Mouse (Mus musculus): ENCODE data around the gene Pkd1l2.
A peak's percentile ranks its signal among the peaks of the same experiment; 100 is the strongest.

Gene Pkd1l2

DNA sequence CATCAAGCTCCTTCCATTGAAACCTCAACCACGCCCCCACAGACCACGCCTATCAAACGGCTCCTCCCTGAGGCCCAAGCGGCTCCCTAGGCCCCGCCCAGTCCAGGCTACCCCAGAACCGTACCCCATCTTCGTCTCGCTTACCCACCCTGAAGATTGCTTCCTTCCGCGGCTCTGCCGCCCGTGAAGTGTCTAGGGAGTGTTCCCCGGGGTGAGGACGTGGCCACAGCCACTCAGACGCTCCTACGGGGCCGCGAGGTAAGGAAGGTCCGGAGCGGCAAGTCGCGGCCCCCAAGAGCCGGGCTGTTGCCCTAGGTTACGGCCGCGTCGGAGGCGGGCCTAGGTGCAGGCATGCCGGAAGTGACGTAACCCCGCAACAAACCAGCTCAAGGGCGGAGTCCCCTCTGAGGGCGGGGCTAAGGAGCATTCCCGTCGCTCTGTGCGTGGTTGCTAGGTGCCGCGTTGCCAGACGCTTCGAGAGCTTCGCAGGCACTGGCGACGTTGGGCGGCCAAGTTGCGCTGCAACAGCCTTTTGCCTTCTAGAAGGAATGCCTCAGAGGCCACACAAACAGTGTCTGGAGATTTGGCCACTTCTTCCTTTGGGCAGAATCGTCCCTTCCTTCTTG lies 103.5 kb downstream of the Pkd1l2 start, which contains the start of gene 1700030J22Rik:
Gene 1700030J22Rik (minus strand): TSS at position 329 of the 626 bp plus-strand sequence.
- peak; percentile 94 for ATAC-seq (ENCODE audit: insufficient number of reproducible peaks, low FRiP score, low TSS enrichment)

DNA sequence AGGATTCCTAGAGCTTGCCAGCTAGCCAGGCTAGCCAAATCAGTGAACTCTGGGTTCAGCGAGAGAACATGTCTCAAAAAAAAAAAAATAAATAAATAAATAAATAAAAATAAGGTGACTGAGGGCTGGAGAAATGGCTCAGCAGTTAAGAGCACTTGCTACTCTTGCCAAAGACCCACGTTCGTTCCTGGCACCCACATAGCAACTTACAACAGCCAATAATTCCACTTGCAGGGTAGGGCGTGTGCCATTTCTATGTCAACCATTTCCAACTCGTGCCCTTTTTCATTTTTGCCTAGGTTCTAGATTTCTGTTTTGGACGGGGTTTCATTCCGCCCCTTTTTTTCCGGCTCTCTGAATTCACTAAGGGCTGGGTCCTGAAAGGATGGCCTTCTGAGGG lies 104.2 kb downstream of the Pkd1l2 start:
- ATAC-seq (ENCODE audit: insufficient number of reproducible peaks, low FRiP score, low TSS enrichment), result no peak

DNA sequence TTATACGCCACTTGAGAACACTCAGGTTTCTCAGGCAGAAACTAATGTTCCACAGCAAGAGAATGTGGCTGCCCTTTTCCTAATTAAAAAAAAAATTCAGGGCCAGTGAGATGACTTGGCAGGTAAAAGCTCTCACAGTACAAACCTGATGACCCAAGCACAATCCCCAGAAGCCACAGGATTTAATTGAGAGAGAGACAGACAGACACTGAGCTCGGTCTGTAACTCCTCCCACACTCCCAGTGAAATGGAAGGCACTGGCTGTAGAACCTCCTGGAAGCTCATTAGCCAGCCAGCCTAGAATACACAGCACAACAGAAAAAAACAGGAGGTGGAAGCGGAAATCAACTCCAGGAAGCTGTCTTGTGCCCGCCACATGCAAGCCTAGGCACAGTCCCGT lies 106.6 kb downstream of the Pkd1l2 start:
- no peak for ATAC-seq (ENCODE audit: insufficient number of reproducible peaks, low FRiP score, low TSS enrichment)

DNA sequence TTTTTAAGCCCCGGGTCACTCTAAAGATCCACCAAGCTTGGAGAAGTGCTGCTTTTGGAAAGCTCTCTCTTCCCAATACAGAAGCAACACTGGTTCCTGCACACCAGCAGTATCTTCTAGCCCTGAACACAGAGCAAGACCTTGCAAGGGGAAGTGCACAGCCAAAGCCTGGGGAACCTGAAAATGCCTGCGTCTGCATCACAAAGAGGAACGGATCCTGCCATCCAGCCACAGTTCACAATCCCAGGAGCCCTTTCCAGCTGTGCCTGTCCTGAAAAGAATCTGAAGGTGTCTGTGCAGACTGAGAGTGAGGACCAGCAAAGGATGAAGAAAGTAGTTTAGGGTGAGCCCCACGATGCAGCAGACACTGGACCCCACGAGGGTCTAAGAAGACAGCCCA lies 107.2 kb downstream of the Pkd1l2 start:
- ATAC-seq (ENCODE audit: insufficient number of reproducible peaks, low FRiP score, low TSS enrichment), result no peak

DNA sequence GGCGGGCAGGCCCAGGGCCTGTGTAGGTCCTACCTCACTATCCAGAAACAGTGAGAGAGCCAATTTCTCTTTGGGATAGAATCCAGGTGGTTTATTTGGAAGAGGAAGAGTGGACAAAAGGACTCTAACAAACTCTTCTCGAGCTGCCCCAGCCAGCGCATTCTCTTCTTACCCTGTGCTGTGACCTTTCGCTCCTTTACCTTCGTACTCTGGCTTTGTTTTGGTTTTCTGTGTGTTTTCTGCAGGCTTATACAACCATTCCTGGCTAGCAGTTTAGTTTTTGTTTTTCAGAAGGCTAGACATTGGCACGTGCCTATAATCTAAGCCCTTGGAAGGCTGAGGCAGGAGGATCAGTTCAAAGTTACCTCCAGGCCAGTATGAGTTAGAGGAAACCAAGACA lies 112.7 kb downstream of the Pkd1l2 start:
- no peak for ATAC-seq (ENCODE audit: insufficient number of reproducible peaks, low FRiP score, low TSS enrichment)

DNA sequence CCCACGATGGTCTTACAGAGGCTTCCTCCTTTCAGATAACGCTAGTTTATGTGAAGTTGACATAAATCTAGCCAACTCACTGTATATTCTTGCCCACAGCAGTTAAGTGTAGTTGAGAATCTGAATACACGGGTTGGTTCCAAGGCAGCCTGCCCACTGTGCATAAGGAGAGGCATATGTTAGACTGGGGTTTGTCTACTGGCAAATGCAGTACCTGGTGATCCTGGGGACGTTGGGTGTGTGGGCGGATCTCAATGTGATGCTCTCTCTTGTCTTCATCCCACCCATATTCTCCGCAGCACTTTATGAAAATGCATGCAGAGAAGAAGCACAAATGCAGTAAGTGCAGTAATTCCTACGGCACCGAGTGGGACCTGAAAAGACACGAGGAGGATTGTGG lies 127.8 kb downstream of the Pkd1l2 start:
- no peak for ATAC-seq (ENCODE audit: insufficient number of reproducible peaks, low FRiP score, low TSS enrichment)

DNA sequence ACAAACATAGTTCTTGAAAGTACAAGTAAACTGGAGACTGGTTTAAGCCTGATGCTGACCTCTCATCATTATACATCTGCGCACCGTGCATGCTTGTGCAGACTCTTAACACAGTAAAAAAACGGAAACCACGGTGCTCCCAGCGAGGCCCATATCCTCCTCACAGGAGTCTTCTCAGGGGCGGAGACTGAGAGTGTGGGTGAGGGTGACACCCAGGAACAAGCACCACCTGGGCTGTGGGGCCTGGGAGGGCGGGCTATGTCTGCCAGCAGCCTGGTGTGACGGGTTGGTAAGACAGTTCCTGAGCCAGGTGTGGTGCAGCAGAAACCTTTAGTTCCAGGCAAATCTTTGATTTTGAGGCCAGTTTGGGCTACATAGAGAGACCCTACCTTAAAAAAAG lies 129.8 kb downstream of the Pkd1l2 start:
- no peak for ATAC-seq (ENCODE audit: insufficient number of reproducible peaks, low FRiP score, low TSS enrichment)

DNA sequence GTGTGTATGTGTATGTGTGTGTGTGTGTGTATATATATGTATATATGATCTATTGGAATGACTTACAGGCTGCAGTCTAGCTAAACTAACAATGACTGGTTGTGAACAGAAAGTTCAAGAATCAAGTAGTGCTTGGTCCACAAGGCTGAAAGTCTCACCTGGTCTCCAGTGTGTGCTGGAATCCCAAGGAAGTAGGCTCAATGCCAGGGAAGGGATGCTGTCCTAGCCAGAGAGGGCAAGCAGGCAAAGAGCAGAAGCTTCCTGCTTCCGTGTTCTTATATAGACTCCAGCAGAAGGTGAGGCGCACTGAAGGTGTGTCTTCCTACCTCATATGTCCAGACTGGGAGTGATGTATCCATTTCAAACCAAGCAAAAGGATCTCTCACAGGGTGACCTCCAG lies 130.5 kb downstream of the Pkd1l2 start:
- ATAC-seq (ENCODE audit: insufficient number of reproducible peaks, low FRiP score, low TSS enrichment), result no peak

DNA sequence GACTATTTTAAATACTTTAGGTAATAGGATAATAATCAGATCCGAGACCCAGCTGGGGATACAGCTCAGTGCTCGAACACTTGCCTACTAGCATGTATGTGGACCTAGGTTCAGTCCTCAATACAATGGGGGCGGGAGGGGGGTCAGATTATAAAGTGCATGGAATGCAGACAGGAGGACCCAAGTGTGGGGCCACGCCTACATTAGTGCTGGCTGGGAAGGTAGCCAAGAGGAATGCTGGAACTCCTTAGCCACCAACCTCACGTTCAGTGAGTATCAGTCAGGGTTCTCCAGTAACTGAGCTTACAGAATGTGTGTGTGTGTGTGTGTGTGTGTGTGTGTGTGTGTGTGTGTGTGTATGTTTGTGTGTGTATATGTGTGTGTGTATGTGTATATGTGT lies 130.9 kb downstream of the Pkd1l2 start:
- ATAC-seq (ENCODE audit: insufficient number of reproducible peaks, low FRiP score, low TSS enrichment), result no peak

DNA sequence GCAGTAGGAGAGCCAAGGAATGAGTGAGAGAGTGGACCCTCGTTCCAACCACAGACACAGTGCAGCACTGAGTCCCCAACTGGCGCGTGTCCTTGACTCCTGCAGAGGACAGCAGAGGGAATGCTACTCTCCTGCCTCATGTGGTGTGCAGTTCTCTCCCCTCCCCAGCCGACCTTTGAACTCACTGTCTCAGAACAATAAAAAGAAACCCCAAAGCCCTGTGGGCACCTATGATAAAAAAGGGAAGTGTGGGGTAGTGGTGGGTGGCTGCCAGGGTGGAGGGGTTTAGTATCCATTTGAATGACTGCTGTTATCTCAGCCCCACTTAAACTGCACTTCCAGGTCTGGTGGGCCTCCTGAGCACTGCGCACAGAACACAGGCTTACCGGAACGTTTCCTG lies 134.7 kb downstream of the Pkd1l2 start:
- no peak for ATAC-seq (ENCODE audit: insufficient number of reproducible peaks, low FRiP score, low TSS enrichment)

DNA sequence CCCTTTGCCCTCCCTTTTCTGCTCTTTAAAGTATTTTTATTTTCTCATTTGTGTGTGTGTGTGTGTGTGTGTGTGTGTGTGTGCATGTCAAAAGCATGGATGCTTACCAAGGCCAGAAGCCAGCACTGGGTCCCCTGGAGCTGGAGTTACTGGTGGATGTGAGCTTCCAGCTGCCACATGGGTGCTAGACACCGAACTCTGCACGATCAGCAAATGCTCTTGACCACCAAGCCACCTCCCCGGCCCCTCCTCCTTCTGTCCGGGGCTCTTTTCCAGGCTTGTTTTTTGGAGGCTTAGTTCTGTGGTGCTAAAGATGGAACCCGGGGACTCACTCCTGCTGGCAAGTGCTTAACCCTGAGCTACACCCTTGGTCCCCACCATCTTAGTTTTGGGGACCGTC lies 135.4 kb downstream of the Pkd1l2 start:
- no peak for ATAC-seq (ENCODE audit: insufficient number of reproducible peaks, low FRiP score, low TSS enrichment)

DNA sequence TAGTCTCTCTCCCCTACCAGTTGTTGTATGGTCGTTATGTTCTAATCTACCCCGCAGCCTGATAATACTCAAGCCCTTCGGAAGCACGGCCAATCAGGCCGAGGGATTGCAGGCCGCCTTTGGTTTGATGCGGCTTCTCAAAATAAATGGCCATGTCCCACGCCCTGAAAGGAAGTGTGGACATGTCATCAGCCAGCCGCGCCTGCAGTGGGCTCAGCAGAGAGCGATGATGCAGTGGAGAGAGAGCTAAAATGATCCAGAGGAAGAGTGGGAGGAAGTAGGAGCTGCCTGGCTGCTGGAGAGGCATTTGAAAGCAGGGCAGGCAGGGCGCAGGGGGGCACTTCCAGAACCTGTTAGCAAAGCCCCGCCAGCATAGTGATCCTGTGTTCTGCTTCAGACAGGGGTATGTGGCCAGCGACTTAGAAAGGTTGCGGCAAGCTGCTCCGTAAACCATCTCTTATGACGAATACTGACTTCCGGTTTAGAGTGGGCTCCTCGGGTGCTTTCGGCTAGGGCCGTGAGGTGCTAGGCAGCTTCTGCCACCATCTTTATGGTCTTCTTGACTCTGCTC lies 135.9 kb downstream of the Pkd1l2 start:
- no peak for ATAC-seq (ENCODE audit: insufficient number of reproducible peaks, low FRiP score, low TSS enrichment)
